Mouse (Mus musculus) CH12.LX (cell line): Measurements from ENCODE around the gene Spin1. TPM values are rescaled to one million over a fixed set of nuclear protein-coding genes. Genes with fewer than 3 reads are reported as not detected.

Experiments
- DNase-seq: peaks from one replicate; pipeline ENCODE4 v3.0.0-alpha.2; 2013; ENCODE audit errors: extremely low read depth
- H3K27ac ChIP-seq: 2 replicates; pipeline ENCODE4 v1.5.1; 2012; ENCODE audit warnings: low read depth, mild to moderate bottlenecking, control low read depth, moderate library complexity; ENCODE audit not compliant: insufficient read depth
- H3K27me3 ChIP-seq: replicated peaks from 2 replicates; pipeline ENCODE3; 2012; ENCODE audit warnings: inconsistent platforms
- H3K36me3 ChIP-seq, 2 experiments: replicated peaks in 1 of 2; 2 replicates each; pipeline versions ENCODE3 to v1.6.1; 2012; ENCODE audit warnings: inconsistent platforms in 1 of 2, low read length in 1 of 2, mild to moderate bottlenecking in 1 of 2, mixed read lengths in 1 of 2, moderate library complexity in 1 of 2; ENCODE audit not compliant: control insufficient read depth in 1 of 2, insufficient read depth in 1 of 2
- H3K4me1 ChIP-seq, 2 experiments: 2 replicates each; pipeline ENCODE4 v1.6.1; 2012; ENCODE audit warnings: inconsistent platforms in 1 of 2, moderate library complexity in 1 of 2; ENCODE audit not compliant: insufficient read depth in 2 of 2, control insufficient read depth in 1 of 2
- H3K4me2 ChIP-seq: 2 replicates; pipeline ENCODE4 v1.6.1; 2012; ENCODE audit warnings: low read depth, mild to moderate bottlenecking, control low read depth; ENCODE audit not compliant: poor library complexity, insufficient read depth, severe bottlenecking
- H3K4me3 ChIP-seq, 3 experiments: fragments of 150-350 bp in 1 of 3; sonication (generic) in 1 of 3; replicated peaks in 1 of 3; 2 replicates each; pipeline versions ENCODE3 to v1.5.1; 2011 to 2012; ENCODE audit warnings: low read depth in 2 of 3, low read length in 2 of 3, mild to moderate bottlenecking in 2 of 3, moderate library complexity in 2 of 3, control low read depth in 1 of 3, improper control_type of control experiment in 1 of 3, inconsistent platforms in 1 of 3, mixed read lengths in 1 of 3; ENCODE audit not compliant: poor library complexity in 1 of 3
- H3K79me2 ChIP-seq: replicated peaks from 2 replicates; pipeline ENCODE4 v1.6.1; 2012; ENCODE audit warnings: mild to moderate bottlenecking, moderate library complexity; ENCODE audit not compliant: control insufficient read depth, poor library complexity, insufficient read depth, severe bottlenecking; ENCODE audit errors: extremely low read depth
- H3K9ac ChIP-seq: 2 replicates; pipeline ENCODE4 v1.6.1; 2012; ENCODE audit warnings: low read depth, mild to moderate bottlenecking, control low read depth, moderate library complexity; ENCODE audit not compliant: insufficient read depth
- H3K9me3 ChIP-seq: replicated peaks from 2 replicates; pipeline ENCODE3; 2012; ENCODE audit warnings: low read length, inconsistent platforms, mixed read lengths
- BHLHE40 ChIP-seq: IDR thresholded peaks from 2 replicates; pipeline ENCODE4 v1.6.1; 2011; ENCODE audit warnings: mild to moderate bottlenecking, low read depth, low read length, improper control_type of control experiment
- CHD2 ChIP-seq: IDR thresholded peaks from 2 replicates; pipeline ENCODE4 v1.6.1; 2011; ENCODE audit warnings: low read length, improper control_type of control experiment
- CTCF ChIP-seq, 2 experiments: IDR thresholded peaks in 1 of 2; conservative IDR thresholded peaks in 1 of 2; 2 replicates each; pipeline ENCODE4 v1.5.1; 2011 to 2012; ENCODE audit warnings: low read depth in 2 of 2, low read length in 2 of 2, improper control_type of control experiment in 1 of 2, inconsistent platforms in 1 of 2, mild to moderate bottlenecking in 1 of 2, moderate library complexity in 1 of 2
- E2F4 ChIP-seq: IDR thresholded peaks from 2 replicates; pipeline ENCODE4 v1.6.1; 2011; ENCODE audit warnings: low read depth, low read length, improper control_type of control experiment; ENCODE audit not compliant: insufficient replicate concordance
- ETS1 ChIP-seq: conservative IDR thresholded peaks from 2 replicates; pipeline ENCODE4 v1.6.1; 2012; ENCODE audit warnings: low read depth, mild to moderate bottlenecking, inconsistent platforms, low read length, improper control_type of control experiment, moderate library complexity
- GABPA ChIP-seq: IDR thresholded peaks from 2 replicates; pipeline ENCODE4 v1.6.1; 2012; ENCODE audit warnings: low read depth, low read length, improper control_type of control experiment, inconsistent platforms; ENCODE audit not compliant: insufficient replicate concordance
- JUN ChIP-seq: IDR thresholded peaks from 2 replicates; pipeline ENCODE4 v1.6.1; 2011; ENCODE audit warnings: low read depth, mild to moderate bottlenecking, low read length, improper control_type of control experiment, moderate library complexity; ENCODE audit not compliant: insufficient read depth
- JUND ChIP-seq: conservative IDR thresholded peaks from 2 replicates; pipeline ENCODE4 v1.6.1; 2011; ENCODE audit warnings: low read depth, low read length, improper control_type of control experiment
- MAFK ChIP-seq: IDR thresholded peaks from 2 replicates; pipeline ENCODE4 v1.6.1; 2011; ENCODE audit warnings: low read length, improper control_type of control experiment; ENCODE audit not compliant: insufficient replicate concordance
- MEF2A ChIP-seq: IDR thresholded peaks from 2 replicates; pipeline ENCODE4 v1.6.1; 2014; ENCODE audit warnings: low read depth, mild to moderate bottlenecking, inconsistent platforms, low read length, improper control_type of control experiment, borderline replicate concordance
- NELFE ChIP-seq: IDR thresholded peaks from 2 replicates; pipeline ENCODE4 v1.6.1; 2011; ENCODE audit warnings: low read depth, low read length, improper control_type of control experiment
- PAX5 ChIP-seq: IDR thresholded peaks from 2 replicates; pipeline ENCODE4 v1.6.1; 2012; ENCODE audit warnings: low read length, inconsistent platforms, mixed read lengths
- POLR2AphosphoS2 ChIP-seq: IDR thresholded peaks from 2 replicates; pipeline ENCODE4 v1.6.1; 2011; ENCODE audit warnings: low read depth, low read length, improper control_type of control experiment
- SIN3A ChIP-seq: IDR thresholded peaks from 2 replicates; pipeline ENCODE4 v1.6.1; 2012; ENCODE audit warnings: low read length, improper control_type of control experiment, inconsistent platforms
- SMC3 ChIP-seq: IDR thresholded peaks from 2 replicates; pipeline ENCODE4 v1.6.1; 2011; ENCODE audit warnings: low read depth, low read length, improper control_type of control experiment
- TBP ChIP-seq: conservative IDR thresholded peaks from 2 replicates; pipeline ENCODE4 v1.6.1; 2011; ENCODE audit warnings: low read depth, low read length, improper control_type of control experiment
- USF2 ChIP-seq: conservative IDR thresholded peaks from 2 replicates; pipeline ENCODE4 v1.6.1; 2011; ENCODE audit warnings: low read depth, low read length, improper control_type of control experiment
- ZC3H11A ChIP-seq: IDR thresholded peaks from 2 replicates; pipeline ENCODE4 v1.6.1; 2012; ENCODE audit warnings: low read depth, mild to moderate bottlenecking, inconsistent platforms, low read length, improper control_type of control experiment
- ZKSCAN1 ChIP-seq: IDR thresholded peaks from 2 replicates; pipeline ENCODE4 v1.6.1; 2012; ENCODE audit warnings: low read depth, inconsistent platforms, low read length, improper control_type of control experiment, borderline replicate concordance
- ZMIZ1 ChIP-seq: IDR thresholded peaks from 2 replicates; pipeline ENCODE4 v1.6.1; 2012; ENCODE audit warnings: low read depth, mild to moderate bottlenecking, inconsistent platforms, low read length, improper control_type of control experiment
- dilution Hi-C: fragments of 300-500 bp; cut with MboI; formaldehyde crosslinking; loops from 2 replicates; pipeline ENCODE4 v1.14.3; 2020; ENCODE audit warnings: low sequenced_read_pairs; ENCODE audit not compliant: extremely low pct_unique_long_range_greater_than_20kb, extremely low pct_ligation_motif_present
- in situ Hi-C: fragments of 300-500 bp; cut with MboI; formaldehyde crosslinking; loops from 3 replicates; pipeline ENCODE4 v1.14.3; 2019; ENCODE audit warnings: low sequenced_read_pairs, low pct_ligation_motif_present, low pct_unique_long_range_greater_than_20kb, mixed read lengths
- polyA plus RNA-seq: library from polyadenylated mRNA; unstranded; fragments of >175 nt; gene quantifications from 2 replicates; pipeline ENCODE4 v1.2.1, GENCODE M21; 2012; ENCODE audit warnings: low read depth; ENCODE audit not compliant: insufficient read length
- total RNA-seq, 2 experiments: library from RNA; depleted of rRNA; stranded (reverse); fragments of 300-350 nt in 1 of 2; fragments of >200 nt in 1 of 2; gene quantifications; 2 replicates each; pipeline ENCODE4 v1.2.3; 2012 to 2014

Spin1 gene
- total and polyA plus RNA-seq, 3 experiments: 15.2 to 37.8 (median 25.4) TPM

- in situ Hi-C loops (no loop called here), dilution Hi-C loops (no loop called here)
- H3K4me1 ChIP-seq: peaks cover 0 to 20% of the 10 kb centered on the region in 2 experiments; a peak in 1 of 4 replicates
- H3K9ac ChIP-seq: no peak overlapping the region
- no peak overlapping the region for H3K4me2 ChIP-seq
- DNase-seq: no peak
- H3K36me3 ChIP-seq: peaks cover 40 to 60% of the 10 kb centered on the region in 2 experiments
- no peak overlapping the region for H3K4me3 ChIP-seq
- H3K27ac ChIP-seq: no peak overlapping the region
- H3K79me2 ChIP-seq: no peaks in the 10 kb centered on the region; the same call in 1 of the 2 replicates
- no peaks in the 10 kb centered on the region for H3K9me3 ChIP-seq
- TF ChIP-seq ZC3H11A: no peak
- no peak for TF ChIP-seq ZMIZ1
- TF ChIP-seq CHD2: no peak
- TF ChIP-seq PAX5: no peak
- TF ChIP-seq MEF2A: no peak
- no peak for TF ChIP-seq ETS1
- no peak for TF ChIP-seq SIN3A
- no peak for TF ChIP-seq POLR2AphosphoS2
- TF ChIP-seq SMC3: no peak
- H3K27me3 ChIP-seq: no peaks in the 10 kb centered on the region
Measured at GRCm38 (mm10) chr13:51137702-51138031, 37.0 kb downstream of the Spin1 start.

- Histone ChIP-seq H3K79me2 (no peaks in the 10 kb centered on the region; the same call in 1 of the 2 replicates), H3K27ac (no peak overlapping the region), H3K36me3 (peaks cover 37 to 65% of the 10 kb centered on the region in 2 experiments), H3K4me3 (no peak overlapping the region), H3K4me2 (no peak overlapping the region), H3K4me1 (peaks cover 3 to 15% of the 10 kb centered on the region in 2 experiments; a peak in 3 of 4 replicates), H3K27me3 (no peaks in the 10 kb centered on the region), H3K9ac (no peak overlapping the region), H3K9me3 (no peaks in the 10 kb centered on the region)
- in situ Hi-C loops (no loop called here), dilution Hi-C loops (no loop called here)
- TF ChIP-seq TBP: no peak
- TF ChIP-seq JUN: no peak
- no peak for TF ChIP-seq JUND
- no peak for TF ChIP-seq USF2
- no peak for DNase-seq
Measured at GRCm38 (mm10) chr13:51147106-51147505, 46.4 kb downstream of the Spin1 start.

GRCm38 (mm10) chr13:51152966-51153669 lies 52.4 kb downstream of the Spin1 start:
- Histone ChIP-seq H3K9me3 (no peaks in the 10 kb centered on the region), H3K4me3 (no peak overlapping the region), H3K79me2 (no peaks in the 10 kb centered on the region), H3K27ac (no peak overlapping the region), H3K4me1 (peaks cover 0 to 16% of the 10 kb centered on the region in 2 experiments; a peak in 1 of 4 replicates)
- no peak for DNase-seq
- TF ChIP-seq PAX5 (no peak), ZMIZ1 (no peak), BHLHE40 (no peak), E2F4 (no peak), CTCF (conservative IDR thresholded peaks at IDR 0.05 in 1 of 2, IDR thresholded peaks at IDR 0.05 in 1 of 2; ENCODE audit: low read depth in 2 of 2, low read length in 2 of 2) (no peak), NELFE (no peak), MAFK (no peak), SMC3 (no peak), ETS1 (no peak), ZKSCAN1 (no peak), GABPA (no peak)
- TF ChIP-seq, all 38 proteins: peak for 0
- H3K4me2 ChIP-seq: no peak overlapping the region
- in situ Hi-C loops: no loop called here
- H3K9ac ChIP-seq: no peak overlapping the region
- H3K36me3 ChIP-seq: peaks cover 20 to 56% of the 10 kb centered on the region in 2 experiments
- no peaks in the 10 kb centered on the region for H3K27me3 ChIP-seq
- dilution Hi-C loops: no loop called here
